Mouse (Mus musculus): Measurements from ENCODE around the gene Rpl7a. TPM values are rescaled to one million over a fixed set of nuclear protein-coding genes. Genes with fewer than 3 reads are reported as not detected.

The Rpl7a gene
- total RNA-seq, 1 experiment from 2014 or later, result 1,682 TPM

GRCm38 (mm10) chr2:26910994-26911765, 616 bp downstream of the Rpl7a start:
- ATAC-seq (replicated peaks in 1 of 2; ENCODE audit: insufficient read depth in 1 of 2, low FRiP score in 2 of 2, low TSS enrichment in 1 of 2, low read depth in 1 of 2, poor library complexity in 2 of 2, severe bottlenecking in 2 of 2), result 0 out of 4 replicates have a peak, but pooled peaks of 1 of the 2 experiments have one; percentile 30

- no peak for ATAC-seq (replicated peaks in 1 of 2; ENCODE audit: insufficient read depth in 1 of 2, low FRiP score in 2 of 2, low TSS enrichment in 1 of 2, low read depth in 1 of 2, poor library complexity in 2 of 2, severe bottlenecking in 2 of 2)
These were observed 1.7 kb downstream of the Rpl7a start for GRCm38 (mm10) chr2:26912253-26912770.

- ATAC-seq (replicated peaks in 1 of 2; ENCODE audit: insufficient read depth in 1 of 2, low FRiP score in 2 of 2, low TSS enrichment in 1 of 2, low read depth in 1 of 2, poor library complexity in 2 of 2, severe bottlenecking in 2 of 2), result no peak
These were observed 3.0 kb downstream of the Rpl7a start for GRCm38 (mm10) chr2:26913416-26914147.

- no peak for ATAC-seq (replicated peaks in 1 of 2; ENCODE audit: insufficient read depth in 1 of 2, low FRiP score in 2 of 2, low TSS enrichment in 1 of 2, low read depth in 1 of 2, poor library complexity in 2 of 2, severe bottlenecking in 2 of 2)
These were observed 3.8 kb downstream of the Rpl7a start for GRCm38 (mm10) chr2:26914148-26914941.

DNA sequence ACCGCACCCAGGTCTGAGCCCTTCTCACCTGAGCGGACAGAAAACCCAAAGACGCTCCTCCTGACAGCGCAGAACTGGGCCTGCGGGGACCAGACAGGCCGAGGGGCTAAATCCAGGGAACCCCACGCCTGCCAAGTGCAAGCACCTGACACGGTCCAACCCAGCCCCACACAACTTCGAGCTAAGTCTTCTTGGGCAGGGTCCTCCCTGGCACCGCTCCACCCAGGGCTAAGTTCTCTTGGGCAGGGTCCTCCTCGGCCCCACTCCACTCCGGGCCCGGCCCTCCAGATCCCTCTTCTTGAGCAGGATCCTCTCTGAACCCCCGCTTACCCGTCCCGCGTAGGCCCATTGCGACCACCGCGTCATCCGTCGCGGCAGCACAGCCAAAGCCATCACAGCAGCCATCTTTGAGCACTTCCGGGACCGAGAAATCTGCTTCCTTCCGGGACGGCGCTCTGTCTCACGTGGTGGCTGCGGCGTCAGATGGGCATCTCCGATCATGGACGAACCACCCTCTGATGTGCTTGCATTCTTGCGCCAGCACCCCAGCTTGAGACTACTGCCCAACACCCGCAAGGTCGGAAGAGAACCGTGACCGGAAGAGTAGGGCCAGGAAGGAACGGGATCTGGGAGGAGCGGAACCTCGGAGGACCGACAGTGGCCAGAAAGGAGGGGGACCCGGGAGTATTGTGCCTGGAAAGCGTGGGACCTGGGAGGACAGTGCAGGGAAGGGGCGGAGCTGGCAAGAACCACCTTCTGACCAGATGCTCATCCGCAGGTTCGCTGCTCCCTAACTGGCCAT, 5.6 kb downstream of the Rpl7a start, which contains the start of the genes Surf2 and Surf1:
Gene Surf2 (plus strand): TSS at position 441 of the 802 bp plus-strand sequence.
Gene Surf1 (minus strand): TSS at position 604 of the 802 bp plus-strand sequence.
- peak; percentile 85 to 89 for ATAC-seq (replicated peaks in 1 of 2; ENCODE audit: insufficient read depth in 1 of 2, low FRiP score in 2 of 2, low TSS enrichment in 1 of 2, low read depth in 1 of 2, poor library complexity in 2 of 2, severe bottlenecking in 2 of 2)

DNA sequence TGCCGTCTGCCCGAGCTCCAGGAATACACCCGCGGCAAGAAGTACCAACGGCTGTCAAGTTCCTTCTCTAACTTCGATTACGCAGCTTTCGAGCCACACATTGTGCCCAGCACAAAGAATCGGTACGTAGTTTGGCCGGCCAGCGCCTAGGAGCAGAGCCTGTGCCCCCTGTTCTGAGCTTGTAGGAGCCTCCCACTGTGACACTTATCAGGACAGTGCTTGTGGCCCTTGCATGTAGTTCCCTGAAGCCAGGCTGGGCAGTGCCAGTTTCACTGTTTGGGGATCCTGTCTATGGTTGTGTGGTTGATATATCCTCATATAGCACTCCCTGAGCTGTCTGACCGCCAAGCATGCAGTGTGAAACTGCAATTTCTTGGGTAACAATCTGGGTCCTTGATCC, 6.2 kb downstream of the Rpl7a start:
- ATAC-seq (replicated peaks in 1 of 2; ENCODE audit: insufficient read depth in 1 of 2, low FRiP score in 2 of 2, low TSS enrichment in 1 of 2, low read depth in 1 of 2, poor library complexity in 2 of 2, severe bottlenecking in 2 of 2), result 0 out of 4 replicates have a peak, but pooled peaks of 1 of the 2 experiments have one; percentile 1

DNA sequence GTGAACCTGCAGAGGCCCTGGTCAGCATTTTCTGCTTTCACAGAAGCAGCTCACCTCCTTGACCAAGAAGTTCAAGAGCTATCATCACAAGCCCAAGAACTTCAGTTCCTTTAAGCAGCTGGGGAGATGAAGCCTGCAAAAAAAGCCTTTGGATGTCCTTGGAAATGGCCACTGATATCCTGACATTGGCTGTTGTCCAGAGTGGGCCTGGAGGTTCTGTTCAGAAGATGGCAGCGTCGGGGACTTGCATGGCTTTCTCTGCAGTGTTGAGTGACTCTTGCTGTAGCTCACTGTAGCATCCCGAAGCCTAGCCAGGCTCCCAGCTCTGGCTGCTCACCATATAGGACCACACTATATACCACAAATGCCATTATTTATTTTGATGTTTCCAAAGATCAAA, 9.1 kb downstream of the Rpl7a start:
- ATAC-seq (replicated peaks in 1 of 2; ENCODE audit: insufficient read depth in 1 of 2, low FRiP score in 2 of 2, low TSS enrichment in 1 of 2, low read depth in 1 of 2, poor library complexity in 2 of 2, severe bottlenecking in 2 of 2), result no peak

DNA sequence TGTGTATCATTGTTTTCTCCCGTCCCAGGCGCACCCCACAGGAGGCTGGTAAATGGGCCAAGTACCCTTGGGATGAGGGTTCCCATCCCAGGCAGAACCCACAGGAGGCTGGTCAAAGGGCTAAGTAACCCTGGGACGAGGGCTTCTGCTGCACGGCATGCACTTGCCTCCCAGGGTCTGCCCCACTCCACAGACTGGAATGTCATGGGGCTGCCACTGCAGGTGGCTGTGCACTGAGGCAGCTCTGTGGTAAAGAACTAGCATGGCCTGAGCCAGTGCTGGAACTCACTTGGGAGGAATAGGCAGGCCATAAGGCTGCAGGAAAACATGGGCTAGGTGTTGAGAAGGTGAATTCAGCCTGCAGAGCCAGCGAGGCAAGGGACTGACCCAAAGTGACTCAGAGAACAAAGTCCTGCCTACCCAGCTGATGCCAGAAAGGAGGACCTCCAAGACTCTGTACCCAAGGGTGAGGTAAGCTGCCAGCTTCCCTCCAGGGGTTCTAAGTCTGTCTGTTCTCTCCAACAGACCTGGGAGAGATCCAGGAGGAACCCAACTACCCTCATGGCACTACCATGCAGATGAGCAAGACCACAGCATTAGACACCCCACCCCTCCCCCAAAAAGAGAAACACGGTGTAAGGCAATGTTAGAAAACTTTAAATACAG, 9.8 kb downstream of the Rpl7a start:
- no peak for ATAC-seq (replicated peaks in 1 of 2; ENCODE audit: insufficient read depth in 1 of 2, low FRiP score in 2 of 2, low TSS enrichment in 1 of 2, low read depth in 1 of 2, poor library complexity in 2 of 2, severe bottlenecking in 2 of 2)

- ATAC-seq (replicated peaks in 1 of 2; ENCODE audit: insufficient read depth in 1 of 2, low FRiP score in 2 of 2, low TSS enrichment in 1 of 2, low read depth in 1 of 2, poor library complexity in 2 of 2, severe bottlenecking in 2 of 2), result no peak
These were observed 11.2 kb downstream of the Rpl7a start for GRCm38 (mm10) chr2:26921784-26922183.

GRCm38 (mm10) chr2:26927745-26928476, 17.3 kb downstream of the Rpl7a start:
- ATAC-seq (replicated peaks in 1 of 2; ENCODE audit: insufficient read depth in 1 of 2, low FRiP score in 2 of 2, low TSS enrichment in 1 of 2, low read depth in 1 of 2, poor library complexity in 2 of 2, severe bottlenecking in 2 of 2), result no peak

- peak; percentile 29 to 43 for ATAC-seq (replicated peaks in 1 of 2; ENCODE audit: insufficient read depth in 1 of 2, low FRiP score in 2 of 2, low TSS enrichment in 1 of 2, low read depth in 1 of 2, poor library complexity in 2 of 2, severe bottlenecking in 2 of 2)
These were observed 19.8 kb downstream of the Rpl7a start for GRCm38 (mm10) chr2:26930390-26930789.

DNA sequence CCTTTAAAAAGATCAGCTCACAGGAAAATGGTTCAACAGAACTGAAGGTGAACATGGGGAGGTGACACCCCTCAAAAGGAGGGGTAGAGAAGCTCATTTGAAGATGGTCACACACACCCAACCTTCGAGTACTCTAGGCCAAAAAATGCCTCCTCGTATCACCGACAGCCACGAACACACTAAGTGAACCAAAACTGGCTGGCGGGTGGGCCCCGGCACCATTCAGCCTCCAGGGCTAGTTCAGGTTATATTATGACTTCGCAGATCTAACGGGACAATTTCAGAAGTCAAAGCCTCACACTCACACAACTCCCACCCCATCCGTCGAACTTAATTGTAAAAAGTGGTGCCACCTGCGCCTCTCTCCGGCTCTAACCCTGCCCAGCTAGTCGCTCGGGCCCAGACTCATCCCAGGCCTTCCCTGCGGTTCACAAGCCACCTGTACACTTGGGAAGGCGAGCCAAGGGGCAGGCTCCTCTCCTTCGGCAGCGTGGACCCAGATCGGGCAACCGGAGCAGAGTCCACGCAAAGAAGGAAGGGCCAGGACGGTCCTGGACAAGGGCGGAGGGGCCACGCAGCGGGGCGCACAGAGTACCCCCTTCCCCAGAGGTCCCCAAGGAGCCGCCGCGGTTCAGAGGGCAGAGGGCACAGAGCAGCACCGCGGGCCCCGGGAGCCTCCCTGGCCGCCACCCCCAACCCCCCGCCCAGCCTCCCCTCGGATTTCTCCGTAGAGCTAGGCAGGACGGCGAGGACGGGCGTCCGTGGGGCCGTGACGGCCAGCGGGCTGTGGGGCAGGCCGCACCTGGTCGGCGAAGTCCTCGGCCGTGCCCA, 22.1 kb downstream of the Rpl7a start:
- no peak for ATAC-seq (replicated peaks in 1 of 2; ENCODE audit: insufficient read depth in 1 of 2, low FRiP score in 2 of 2, low TSS enrichment in 1 of 2, low read depth in 1 of 2, poor library complexity in 2 of 2, severe bottlenecking in 2 of 2)

DNA sequence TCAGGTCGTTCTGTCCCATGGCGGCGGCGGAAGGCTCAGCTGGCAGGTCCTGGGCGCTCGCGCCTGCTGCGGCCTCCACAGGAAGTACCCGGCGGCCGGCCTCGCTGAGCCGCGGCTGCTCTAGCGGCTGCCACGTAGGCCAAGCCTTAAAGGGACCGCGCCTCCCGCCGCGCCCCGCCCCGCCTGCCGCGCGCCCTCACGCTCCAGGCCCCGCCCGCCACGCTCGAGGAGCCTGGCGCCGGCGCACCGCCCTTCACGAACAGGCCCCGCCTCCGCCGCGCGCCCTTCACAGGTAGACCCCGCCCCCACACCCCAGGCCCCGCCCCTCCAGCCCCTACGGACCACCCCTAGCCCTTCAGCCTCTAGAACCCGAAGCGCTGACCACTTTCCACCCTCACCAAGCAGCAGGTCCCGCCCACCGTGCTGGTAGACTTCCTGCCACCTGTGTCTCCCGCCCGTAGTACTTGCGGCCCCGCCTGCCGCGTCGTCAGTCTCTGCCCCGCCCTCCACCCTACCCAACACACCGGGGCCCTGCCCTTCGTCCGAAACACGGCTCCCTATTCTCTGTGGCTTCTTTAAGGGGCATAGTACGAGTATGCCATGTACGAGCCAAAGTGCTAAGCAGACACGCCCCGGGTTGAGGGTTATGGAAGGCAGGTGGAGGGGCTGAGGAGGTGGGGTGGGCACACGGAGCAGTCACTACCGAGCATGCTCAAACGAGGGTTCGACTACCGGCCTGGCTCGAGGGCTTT, 22.9 kb downstream of the Rpl7a start, which contains the start of the genes Surf4 and Stkld1:
Gene Surf4 (minus strand): TSS at position 625 of the 752 bp plus-strand sequence.
Gene Stkld1 (plus strand): TSS at position 744 of the 752 bp plus-strand sequence.
- peak; percentile 91 to 93 for ATAC-seq (replicated peaks in 1 of 2; ENCODE audit: insufficient read depth in 1 of 2, low FRiP score in 2 of 2, low TSS enrichment in 1 of 2, low read depth in 1 of 2, poor library complexity in 2 of 2, severe bottlenecking in 2 of 2)

DNA sequence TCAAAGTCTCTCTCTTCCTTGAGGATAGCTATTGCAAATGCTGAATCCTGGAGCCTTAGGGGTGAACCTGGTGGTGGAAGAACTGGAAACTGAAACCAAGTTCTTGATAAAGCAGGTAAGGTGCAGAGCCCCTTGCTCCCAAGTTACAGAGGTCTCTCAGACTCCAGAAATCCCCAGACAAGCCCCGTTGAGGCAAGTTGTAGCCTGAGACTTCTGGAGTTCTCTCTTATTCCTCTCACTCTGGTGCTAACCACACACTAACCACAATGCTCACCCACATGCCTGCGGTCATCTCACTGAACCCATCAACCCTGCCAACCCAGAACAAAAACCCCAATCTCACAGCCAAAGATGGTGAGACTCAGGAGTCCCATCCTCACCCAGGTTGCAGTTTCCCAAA, 24.7 kb downstream of the Rpl7a start:
- no peak for ATAC-seq (replicated peaks in 1 of 2; ENCODE audit: insufficient read depth in 1 of 2, low FRiP score in 2 of 2, low TSS enrichment in 1 of 2, low read depth in 1 of 2, poor library complexity in 2 of 2, severe bottlenecking in 2 of 2)
